Mouse (Mus musculus) neural tube, embryonic 11.5 days (tissue): ENCODE data around the gene Atg7. TPM values are rescaled to one million over a fixed set of nuclear protein-coding genes. Genes with fewer than 3 reads are reported as not detected.

Source experiments
- ATAC-seq: fragments of 200-750 bp; cut with Nextera tagmentation; 2 replicates; pipeline ENCODE4 v1.8.0; 2017; ENCODE audit warnings: moderate number of reproducible peaks, mild to moderate bottlenecking, moderate TSS enrichment, moderate library complexity; ENCODE audit not compliant: insufficient read depth, low FRiP score, low TSS enrichment
- DNase-seq: peaks from one replicate; pipeline ENCODE4 v3.0.0-alpha.2; 2015; ENCODE audit warnings: low spot score
- H3K27ac ChIP-seq: fragments of 300-500 bp; sonication (generic); 2 replicates; pipeline ENCODE4 v1.5.1; 2014; ENCODE audit warnings: low read depth, mild to moderate bottlenecking, low read length
- H3K27me3 ChIP-seq: fragments of 300-500 bp; sonication (generic); 2 replicates; pipeline ENCODE4 v1.6.1; 2014; ENCODE audit warnings: mild to moderate bottlenecking, low read length, mixed read lengths; ENCODE audit not compliant: control insufficient read depth, insufficient read depth
- H3K36me3 ChIP-seq: fragments of 300-500 bp; sonication (generic); 2 replicates; pipeline ENCODE4 v1.6.1; 2014; ENCODE audit warnings: mild to moderate bottlenecking, low read length, moderate library complexity, mixed read lengths; ENCODE audit not compliant: control insufficient read depth, insufficient read depth
- H3K4me1 ChIP-seq: fragments of 300-500 bp; sonication (generic); 2 replicates; pipeline ENCODE4 v1.6.1; 2014; ENCODE audit warnings: low read length, mixed read lengths; ENCODE audit not compliant: control insufficient read depth, insufficient read depth
- H3K4me2 ChIP-seq: fragments of 300-500 bp; sonication (generic); 2 replicates; pipeline ENCODE4 v1.6.1; 2014; ENCODE audit warnings: low read depth, mild to moderate bottlenecking, moderate library complexity
- H3K4me3 ChIP-seq: fragments of 300-500 bp; sonication (generic); 2 replicates; pipeline ENCODE4 v1.5.1; 2014; ENCODE audit warnings: low read depth, low read length
- H3K9ac ChIP-seq: fragments of 300-500 bp; sonication (generic); 2 replicates; pipeline ENCODE4 v1.6.1; 2014; ENCODE audit warnings: mild to moderate bottlenecking, low read length
- H3K9me3 ChIP-seq: fragments of 300-500 bp; sonication (generic); 2 replicates; pipeline ENCODE4 v1.6.1; 2016; ENCODE audit warnings: low read length; ENCODE audit not compliant: control insufficient read depth
- WGBS: fragments of 180-500 bp; shearing (Covaris S2); extraction: QIAGEN DNeasy Blood & Tissue Kit; methylation state at CpG from one replicate; pipeline ENCODE4 v1.1.7; 2014; 5-methylcytosine and 5-hydroxymethylcytosine counted together
- polyA plus RNA-seq: library from polyadenylated mRNA; unstranded; fragments of >200 nt; fragmentation: Nextera tagmentation; extraction: Ambion mirVana; gene quantifications from 2 replicates; pipeline ENCODE4 v1.2.1, GENCODE M21; 2014

The Atg7 gene
- polyA plus RNA-seq, 1 experiment from 2014 or later: 20.7 TPM

DNA sequence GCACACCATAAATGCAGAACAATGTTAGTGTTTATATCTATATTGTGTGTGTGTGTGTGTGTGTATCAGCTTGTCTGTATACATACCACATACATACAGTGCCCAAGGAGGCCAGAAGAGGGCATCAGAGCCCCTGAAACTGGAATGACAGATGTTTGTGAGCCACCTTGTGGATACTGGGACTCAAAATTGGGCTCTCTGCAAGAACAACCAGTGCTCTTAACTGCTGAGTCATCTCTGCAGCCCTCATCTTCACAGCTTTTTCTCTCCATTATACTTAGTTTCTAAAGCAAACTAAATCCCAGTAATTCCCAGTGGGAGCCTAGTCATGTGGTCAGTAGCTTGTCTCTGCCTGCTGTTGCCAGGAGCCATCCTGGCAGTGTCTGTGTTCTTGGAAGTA is 31.9 kb downstream of the Atg7 start:
- no peaks in the 10 kb centered on the region for H3K36me3 ChIP-seq
- no peaks in the 10 kb centered on the region for H3K9me3 ChIP-seq
- H3K27ac ChIP-seq: no peak overlapping the region
- DNase-seq (no peak), ATAC-seq (no peak)
- H3K27me3 ChIP-seq: no peaks in the 10 kb centered on the region
- no peak overlapping the region for H3K4me2 ChIP-seq
- no peaks in the 10 kb centered on the region for H3K4me1 ChIP-seq
- H3K9ac ChIP-seq: no peak overlapping the region
- no peak overlapping the region for H3K4me3 ChIP-seq

DNA sequence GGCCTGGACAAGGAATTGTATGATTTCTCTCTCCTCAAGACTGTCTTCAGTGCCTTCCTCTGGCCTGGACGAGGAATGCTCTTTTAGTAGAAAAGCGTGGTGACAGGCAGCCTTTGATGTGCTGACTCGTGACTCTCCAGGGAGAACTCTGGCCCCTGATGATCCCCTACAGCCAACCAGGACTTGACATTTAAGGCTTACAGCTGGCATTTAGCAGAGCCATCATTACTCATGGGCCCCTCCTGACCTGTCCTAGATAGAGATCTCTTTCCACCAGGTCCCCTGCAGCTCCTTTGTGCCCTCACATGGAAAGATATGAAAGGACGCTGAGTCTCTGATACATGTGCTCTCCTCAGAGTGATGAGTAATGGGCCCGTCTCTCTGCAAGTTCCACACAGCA is 33.2 kb downstream of the Atg7 start:
- Histone ChIP-seq H3K27ac (no peak overlapping the region), H3K4me1 (no peaks in the 10 kb centered on the region), H3K27me3 (no peaks in the 10 kb centered on the region), H3K9me3 (no peaks in the 10 kb centered on the region), H3K36me3 (no peaks in the 10 kb centered on the region), H3K9ac (no peak overlapping the region), H3K4me3 (no peak overlapping the region), H3K4me2 (no peak overlapping the region)
- ATAC-seq (no peak), DNase-seq (no peak)
- WGBS: 51% methylated on average over 5 of the region's 5 CpGs

DNA sequence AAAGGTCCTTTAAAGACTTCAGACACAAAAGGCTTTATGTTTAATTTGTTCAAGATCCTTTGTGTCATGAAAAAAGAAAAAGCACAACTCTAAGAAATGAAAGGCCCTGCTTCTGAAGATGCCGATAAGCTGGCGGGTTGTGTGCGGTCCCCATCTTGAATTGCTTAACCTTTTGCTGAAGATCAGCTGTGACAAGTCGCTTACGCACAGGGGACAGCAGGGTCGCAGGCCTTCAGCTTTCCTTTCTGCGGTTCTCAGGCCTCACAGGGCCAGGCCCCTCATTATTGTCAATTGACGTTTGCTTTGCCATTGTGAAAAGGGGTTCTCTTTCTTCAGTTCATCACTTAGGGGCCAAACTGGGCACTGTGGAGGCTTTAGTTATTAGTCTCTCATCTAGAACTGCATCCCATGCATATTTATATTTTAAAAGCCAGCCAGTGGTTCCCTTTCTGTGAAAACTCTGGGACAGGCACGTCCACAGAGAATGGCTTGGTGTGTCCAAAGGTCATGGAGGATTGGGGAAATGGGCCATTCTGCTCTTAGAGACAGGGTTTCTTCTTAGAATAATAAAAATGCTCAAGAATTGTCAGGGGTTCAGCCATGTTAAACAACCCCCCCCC is 39.3 kb downstream of the Atg7 start:
- Histone ChIP-seq H3K4me3 (no peak overlapping the region), H3K9me3 (no peaks in the 10 kb centered on the region), H3K4me2 (no peak overlapping the region), H3K9ac (no peak overlapping the region), H3K27ac (no peak overlapping the region), H3K36me3 (no peaks in the 10 kb centered on the region), H3K4me1 (0 out of 2 replicates have a peak, but pooled peaks cover 2% of the 10 kb centered on the region), H3K27me3 (no peaks in the 10 kb centered on the region)
- 37% methylated on average over 9 of the region's 9 CpGs for WGBS
- DNase-seq (no peak), ATAC-seq (no peak)

DNA sequence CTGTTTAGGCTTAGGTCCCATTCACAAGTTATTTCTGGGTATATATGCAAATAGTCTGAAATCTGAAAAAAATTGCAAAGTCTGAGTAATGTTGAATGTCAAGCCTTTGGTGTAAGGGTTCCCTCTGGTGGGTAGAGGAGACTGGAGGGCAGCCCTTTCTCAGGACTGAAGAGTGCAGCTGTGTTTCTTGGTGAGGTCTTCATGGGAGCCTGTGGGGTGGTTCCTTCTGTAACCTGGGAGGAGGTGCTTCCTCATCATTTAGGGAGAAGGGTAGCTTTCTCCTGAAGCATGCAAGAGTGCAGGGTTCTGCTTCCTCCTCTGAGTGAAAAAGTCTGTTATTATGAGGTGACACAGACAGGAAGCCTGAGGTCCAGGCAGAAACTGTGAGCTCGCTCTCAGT is 40.8 kb downstream of the Atg7 start:
- no peak overlapping the region for H3K4me3 ChIP-seq
- H3K27me3 ChIP-seq: no peaks in the 10 kb centered on the region
- H3K9ac ChIP-seq: no peak overlapping the region
- WGBS: 89% methylated on average over 1 of the region's 1 CpGs
- 0 out of 2 replicates have a peak, but pooled peaks cover 2% of the 10 kb centered on the region for H3K4me1 ChIP-seq
- H3K36me3 ChIP-seq: no peaks in the 10 kb centered on the region
- H3K27ac ChIP-seq: no peak overlapping the region
- DNase-seq (no peak), ATAC-seq (no peak)
- H3K9me3 ChIP-seq: no peaks in the 10 kb centered on the region
- H3K4me2 ChIP-seq: no peak overlapping the region

GRCm38 (mm10) chr6:114684407-114684806 is 41.5 kb downstream of the Atg7 start:
- Histone ChIP-seq H3K36me3 (no peaks in the 10 kb centered on the region), H3K4me1 (0 out of 2 replicates have a peak, but pooled peaks cover 2% of the 10 kb centered on the region), H3K9ac (no peak overlapping the region), H3K4me2 (no peak overlapping the region), H3K9me3 (no peaks in the 10 kb centered on the region), H3K27me3 (no peaks in the 10 kb centered on the region), H3K4me3 (no peak overlapping the region), H3K27ac (no peak overlapping the region)
- 47% methylated on average over 3 of the region's 3 CpGs for WGBS
- no peak for DNase-seq
- ATAC-seq: no peak

GRCm38 (mm10) chr6:114685412-114685811 is 42.5 kb downstream of the Atg7 start:
- WGBS: 83% methylated on average over 1 of the region's 1 CpGs
- Histone ChIP-seq H3K36me3 (no peaks in the 10 kb centered on the region), H3K9me3 (no peaks in the 10 kb centered on the region), H3K9ac (no peak overlapping the region), H3K4me2 (no peak overlapping the region), H3K27ac (no peak overlapping the region), H3K27me3 (no peaks in the 10 kb centered on the region), H3K4me1 (0 out of 2 replicates have a peak, but pooled peaks cover 2% of the 10 kb centered on the region), H3K4me3 (no peak overlapping the region)
- no peak for ATAC-seq
- no peak for DNase-seq

DNA sequence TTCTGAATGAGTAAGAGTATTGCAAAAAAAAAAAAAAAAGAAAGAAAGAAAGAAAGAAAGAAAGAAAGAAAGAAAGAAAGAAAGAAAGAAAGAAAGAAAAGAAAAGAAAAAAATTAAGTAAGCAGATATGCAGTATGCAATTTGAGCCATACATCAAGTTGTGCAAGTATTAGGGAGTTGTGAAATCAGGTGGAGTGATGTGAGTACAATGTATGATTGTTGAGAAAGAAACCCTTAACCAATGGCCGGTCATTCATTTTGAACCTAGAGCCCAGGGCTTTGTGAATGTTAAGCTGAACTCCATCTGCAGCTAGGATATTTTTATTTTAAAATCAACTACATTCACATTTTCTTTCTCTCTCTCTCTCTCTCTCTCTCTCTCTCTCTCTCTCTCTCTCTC is 44.1 kb downstream of the Atg7 start:
- ATAC-seq: no peak
- H3K4me1 ChIP-seq: 0 out of 2 replicates have a peak, but pooled peaks cover 1% of the 10 kb centered on the region
- H3K4me2 ChIP-seq: no peak overlapping the region
- no peak for DNase-seq
- no peak overlapping the region for H3K9ac ChIP-seq
- no peaks in the 10 kb centered on the region for H3K27me3 ChIP-seq
- H3K27ac ChIP-seq: no peak overlapping the region
- H3K4me3 ChIP-seq: no peak overlapping the region
- H3K36me3 ChIP-seq: no peaks in the 10 kb centered on the region
- no peaks in the 10 kb centered on the region for H3K9me3 ChIP-seq
- WGBS: 100% methylated on average over 1 of the region's 1 CpGs

- ATAC-seq (no peak), DNase-seq (no peak)
- H3K9me3 ChIP-seq: no peaks in the 10 kb centered on the region
- no peak overlapping the region for H3K4me3 ChIP-seq
- H3K4me2 ChIP-seq: no peak overlapping the region
- H3K27me3 ChIP-seq: no peaks in the 10 kb centered on the region
- H3K9ac ChIP-seq: no peak overlapping the region
- 59% methylated on average over 2 of the region's 2 CpGs for WGBS
- no peak overlapping the region for H3K27ac ChIP-seq
- no peaks in the 10 kb centered on the region for H3K36me3 ChIP-seq
- H3K4me1 ChIP-seq: no peaks in the 10 kb centered on the region
These were observed 47.8 kb downstream of the Atg7 start for GRCm38 (mm10) chr6:114690661-114691060.

GRCm38 (mm10) chr6:114691530-114691929 is 48.6 kb downstream of the Atg7 start:
- H3K4me2 ChIP-seq: no peak overlapping the region
- DNase-seq: no peak
- no peaks in the 10 kb centered on the region for H3K36me3 ChIP-seq
- no peaks in the 10 kb centered on the region for H3K4me1 ChIP-seq
- no peak overlapping the region for H3K4me3 ChIP-seq
- 86% methylated on average over 6 of the region's 6 CpGs for WGBS
- H3K9ac ChIP-seq: no peak overlapping the region
- ATAC-seq: no peak
- H3K27ac ChIP-seq: no peak overlapping the region
- H3K9me3 ChIP-seq: no peaks in the 10 kb centered on the region
- H3K27me3 ChIP-seq: no peaks in the 10 kb centered on the region
